Mouse (Mus musculus) midbrain, embryonic 10.5 days (tissue): ENCODE data around the gene Dnajb2. TPM values are rescaled to one million over a fixed set of nuclear protein-coding genes. Genes with fewer than 3 reads are reported as not detected.

ENCODE experiments used
- microRNA-seq: library from miRNA; unstranded; fragments of <30 nt; microRNA quantifications from one replicate; pipeline ENCODE4, GENCODE M21; 2017
- polyA plus RNA-seq: library from polyadenylated mRNA; unstranded; fragments of >200 nt; fragmentation: Nextera tagmentation; extraction: Ambion mirVana; gene quantifications from 2 replicates; pipeline ENCODE4 v1.2.1, GENCODE M21; 2016

The Dnajb2 gene
- polyA plus RNA-seq, 1 experiment from 2014 or later = 27.5 TPM

Small RNAs within 50 kb of the gene (microRNA-seq; reads per million reads assigned to microRNA genes)
- not detected for gene Gm27943

Other genes with a start within 250 kb of the Dnajb2 start
- 15.2 and 16.0 TPM in 2 replicates for gene Nhej1, start 111.2 kb upstream of the Dnajb2 start, polyA plus RNA-seq
- 0.11 TPM in 1 of 2 replicates, not detected in the other for gene Slc23a3, start 102.5 kb upstream of the Dnajb2 start, polyA plus RNA-seq
- gene Cnppd1, start 93.7 kb upstream of the Dnajb2 start, polyA plus RNA-seq = 51.7 and 60.4 TPM in 2 replicates
- 44.1 and 55.4 TPM in 2 replicates for gene Retreg2, start 93.6 kb upstream of the Dnajb2 start, polyA plus RNA-seq
- 30.6 and 34.1 TPM in 2 replicates for gene Zfand2b, start 67.8 kb upstream of the Dnajb2 start, polyA plus RNA-seq
- gene Abcb6, start 56.0 kb upstream of the Dnajb2 start, polyA plus RNA-seq = 42.5 and 50.6 TPM in 2 replicates
- gene Ankzf1, start 44.3 kb upstream of the Dnajb2 start, polyA plus RNA-seq = 22.9 and 24.1 TPM in 2 replicates
- 18.8 and 25.4 TPM in 2 replicates for gene Atg9a, start 44.2 kb upstream of the Dnajb2 start, polyA plus RNA-seq
- 14.8 and 16.0 TPM in 2 replicates for gene Glb1l, start 25.6 kb upstream of the Dnajb2 start, polyA plus RNA-seq
- 142 and 154 TPM in 2 replicates for gene Stk16, start 25.6 kb upstream of the Dnajb2 start, polyA plus RNA-seq
- 9.0 and 10.0 TPM in 2 replicates for gene Tuba4a, start 16.5 kb upstream of the Dnajb2 start, polyA plus RNA-seq
- gene A630095N17Rik, start 4.3 kb upstream of the Dnajb2 start, polyA plus RNA-seq = not detected in 2 replicates
- gene Ptprn, start 28.1 kb downstream of the Dnajb2 start, polyA plus RNA-seq = 3.6 and 6.1 TPM in 2 replicates
- gene Resp18, start 42.0 kb downstream of the Dnajb2 start, polyA plus RNA-seq = 7.2 and 16.2 TPM in 2 replicates
- 157 and 176 TPM in 2 replicates for gene Dnpep, start 81.6 kb downstream of the Dnajb2 start, polyA plus RNA-seq
- gene Des, start 123.9 kb downstream of the Dnajb2 start, polyA plus RNA-seq = 1.1 and 2.8 TPM in 2 replicates
- gene Speg, start 138.9 kb downstream of the Dnajb2 start, polyA plus RNA-seq = 23.6 and 26.9 TPM in 2 replicates
- gene Gmppa, start 199.5 kb downstream of the Dnajb2 start, polyA plus RNA-seq = 70.2 and 73.1 TPM in 2 replicates
- 6.1 and 17.7 TPM in 2 replicates for gene Asic4, start 214.0 kb downstream of the Dnajb2 start, polyA plus RNA-seq
- 24.4 and 25.2 TPM in 2 replicates for gene Chpf, start 242.9 kb downstream of the Dnajb2 start, polyA plus RNA-seq
- 9.9 and 17.4 TPM in 2 replicates for gene Tmem198, start 243.1 kb downstream of the Dnajb2 start, polyA plus RNA-seq